Mouse (Mus musculus) common myeloid progenitor, adult 5-6 weeks (primary cell): ENCODE measurements around the gene Pds5a. TPM values are rescaled to one million over a fixed set of nuclear protein-coding genes. Genes with fewer than 3 reads are reported as not detected.
"Not testable (repeated sequence)": the region's sequence is repeated elsewhere in the genome, so short reads cannot be mapped to it uniquely, and the experiment has no call there.

Source experiments
- ATAC-seq: replicated peaks from 2 replicates; pipeline ENCODE4 v1.8.0; 2016; ENCODE audit warnings: low read depth, mild to moderate bottlenecking, moderate TSS enrichment, inconsistent platforms; ENCODE audit not compliant: poor library complexity, severe bottlenecking
- total RNA-seq: library from RNA; stranded (forward); fragments of 200-1000, 187-1606 nt; gene quantifications from 2 replicates; pipeline ENCODE4 v1.2.3, GENCODE M21; 2017

Pds5a gene
- total RNA-seq, 1 experiment from 2014 or later = 296 TPM

GRCm38 (mm10) chr5:65698759-65699136 lies 675 bp upstream of the Pds5a start:
- ATAC-seq = no peak

DNA sequence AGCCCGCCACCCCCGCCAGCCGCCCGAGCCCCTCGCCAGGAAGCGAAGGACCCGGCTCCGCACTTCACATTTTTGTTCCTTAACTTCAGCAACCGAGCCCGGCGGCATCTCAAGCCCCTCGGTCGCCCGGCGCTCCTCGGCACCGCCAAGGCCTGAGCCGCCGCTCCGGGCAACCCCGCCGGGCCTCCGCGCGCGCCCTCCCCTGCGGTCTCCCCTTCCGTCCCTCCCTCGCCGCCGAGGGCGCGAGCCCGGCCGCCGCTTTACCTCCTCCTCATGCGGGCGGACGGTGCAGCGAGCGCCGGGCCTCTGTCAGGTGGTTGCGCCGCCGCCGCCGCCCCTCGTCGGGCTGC lies 612 bp downstream of the Pds5a start:
- no peak; the same call in 1 of the 2 replicates for ATAC-seq

- peak; percentile 61 for ATAC-seq
Observed at GRCm38 (mm10) chr5:65696821-65697485, 1.1 kb downstream of the Pds5a start.

- ATAC-seq = not testable (repeated sequence)
Observed at GRCm38 (mm10) chr5:65694076-65694475, 4.0 kb downstream of the Pds5a start.

DNA sequence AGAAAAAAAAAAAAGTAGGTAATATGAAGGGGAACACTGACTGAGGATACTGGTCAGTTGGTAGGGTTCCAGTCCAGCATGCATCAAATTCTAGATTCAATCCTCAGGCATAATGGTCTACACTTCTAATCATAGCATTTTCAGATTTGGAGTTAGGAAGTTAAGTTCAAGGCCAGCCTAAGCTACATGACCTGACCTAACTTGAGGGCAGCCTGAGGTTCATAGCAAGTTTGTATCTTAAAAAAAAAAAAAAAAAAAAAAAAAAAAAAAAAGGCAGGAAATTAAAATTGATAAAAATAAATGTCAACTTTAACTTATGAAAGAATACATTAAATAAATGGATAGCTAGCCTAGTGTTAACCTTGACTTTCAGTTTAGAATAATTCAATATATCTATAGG lies 5.1 kb downstream of the Pds5a start:
- no peak for ATAC-seq

DNA sequence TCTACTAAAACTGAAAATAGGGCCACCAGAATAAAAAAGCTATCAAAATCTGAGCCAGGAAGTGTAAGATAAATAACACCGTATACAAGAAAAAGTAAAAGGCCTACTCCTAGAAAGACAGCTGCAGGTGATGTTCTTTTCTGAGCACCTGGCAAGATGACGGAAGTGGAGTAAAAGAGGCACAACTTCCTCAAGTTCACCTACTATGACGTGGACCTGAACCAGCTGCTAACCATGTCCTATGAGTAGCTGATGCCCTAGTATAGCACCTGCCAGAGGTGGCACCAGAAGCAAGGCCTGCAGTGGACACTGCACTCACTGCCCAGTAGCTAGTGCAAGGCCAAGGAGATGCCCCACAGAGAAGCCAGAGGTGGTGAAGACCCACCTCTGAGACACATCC lies 9.3 kb downstream of the Pds5a start:
- ATAC-seq = no peak

GRCm38 (mm10) chr5:65686806-65687205 lies 11.3 kb downstream of the Pds5a start:
- no peak for ATAC-seq

DNA sequence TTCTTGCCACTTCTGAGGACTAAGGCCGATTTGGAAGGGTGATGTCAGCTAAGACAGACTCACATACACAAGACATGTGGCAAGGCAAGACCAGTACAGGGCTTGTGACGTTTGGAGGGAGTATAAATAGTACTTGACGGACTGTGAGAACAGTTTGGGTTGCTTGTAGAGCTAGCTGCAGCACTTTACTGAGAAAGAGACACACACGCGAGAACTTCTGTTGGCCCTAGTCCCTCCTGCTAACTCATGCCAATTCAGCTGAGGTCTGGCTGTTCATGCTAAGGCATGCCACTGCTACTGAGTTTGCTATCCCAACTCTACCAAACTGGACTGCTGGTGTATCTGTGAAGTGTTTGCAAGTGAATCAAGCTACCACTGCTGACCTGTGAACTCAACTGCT lies 19.2 kb downstream of the Pds5a start:
- no peak for ATAC-seq

DNA sequence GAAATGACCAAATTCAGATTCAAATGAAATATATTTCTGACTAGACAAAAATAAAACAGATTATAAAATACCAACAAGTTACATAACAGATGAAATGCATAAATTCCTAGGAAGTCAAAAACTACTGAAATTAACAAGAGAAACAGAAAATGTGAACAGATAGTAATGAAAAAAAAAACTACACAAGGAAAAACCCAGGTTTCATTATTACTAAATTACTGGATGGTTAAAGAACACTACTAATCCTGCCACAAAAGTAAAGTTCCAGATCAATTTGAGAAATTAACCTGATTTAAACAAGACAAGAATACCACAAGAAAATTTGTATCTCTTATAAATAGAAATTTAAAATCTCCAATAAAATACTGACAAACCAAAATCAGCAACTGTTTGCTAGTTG lies 25.9 kb downstream of the Pds5a start:
- ATAC-seq = no peak

- ATAC-seq = no peak
Observed at GRCm38 (mm10) chr5:65667644-65668043, 30.4 kb downstream of the Pds5a start.

DNA sequence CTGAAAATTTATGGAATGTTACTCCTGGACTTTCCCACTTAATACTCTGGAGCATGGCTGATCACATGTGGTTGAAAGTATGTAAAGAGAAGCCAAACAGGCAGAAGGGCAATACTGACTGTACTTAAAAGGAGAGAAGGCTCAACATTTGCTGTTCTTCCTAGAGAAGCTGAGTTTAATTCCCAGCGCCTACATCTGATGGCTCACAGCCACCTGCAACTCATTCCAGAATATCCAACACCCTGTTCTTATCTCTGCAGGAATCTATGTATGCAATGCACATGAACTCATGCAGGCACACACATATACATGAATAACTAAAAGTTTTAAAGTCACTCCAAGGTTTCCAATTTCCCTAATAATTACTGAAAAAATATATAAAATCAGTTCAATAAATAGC lies 32.7 kb downstream of the Pds5a start:
- ATAC-seq = no peak

GRCm38 (mm10) chr5:65661958-65662357 lies 36.1 kb downstream of the Pds5a start:
- no peak for ATAC-seq

DNA sequence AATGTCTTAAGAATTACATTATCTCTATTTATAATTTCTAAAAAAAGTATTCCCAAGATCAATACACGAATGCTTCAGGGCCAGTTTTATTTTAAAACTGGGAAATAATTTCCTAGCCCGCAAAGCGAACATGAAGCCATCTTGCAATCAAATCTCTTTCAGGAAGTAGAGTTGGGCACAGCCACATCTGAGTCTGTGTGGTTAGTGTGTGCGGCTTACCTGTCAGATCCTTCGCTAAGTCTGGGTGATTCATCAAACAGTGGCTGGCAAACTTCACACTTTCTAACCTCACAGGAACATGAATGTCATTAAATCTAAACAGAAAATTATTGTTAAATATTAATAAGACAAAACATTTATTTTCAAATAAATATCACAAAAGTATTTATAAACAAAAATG lies 44.3 kb downstream of the Pds5a start:
- no peak for ATAC-seq

DNA sequence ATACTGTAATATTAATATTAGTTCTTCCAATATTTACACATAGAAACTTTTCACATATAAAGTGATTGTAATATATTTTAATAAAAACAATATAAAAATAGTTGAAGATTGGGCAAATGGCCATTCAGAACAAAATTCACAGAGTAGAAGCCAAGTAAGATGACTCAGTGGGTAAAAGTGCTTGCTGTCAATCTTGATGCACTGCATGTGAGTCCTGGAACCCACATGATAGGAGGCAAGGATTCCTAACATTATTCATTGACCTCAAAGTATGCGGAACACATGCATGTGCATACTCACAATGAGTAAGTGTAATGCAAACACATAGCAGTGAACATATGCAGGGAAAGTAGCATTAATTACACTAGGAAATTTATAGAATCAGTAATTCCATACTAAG lies 59.2 kb downstream of the Pds5a start:
- no peak for ATAC-seq

- no peak for ATAC-seq
Observed at GRCm38 (mm10) chr5:65624340-65624739, 73.7 kb downstream of the Pds5a start.

GRCm38 (mm10) chr5:65613152-65613924 lies 84.7 kb downstream of the Pds5a start:
- ATAC-seq = no peak

- no peak for ATAC-seq
Observed at GRCm38 (mm10) chr5:65610541-65610940, 87.5 kb downstream of the Pds5a start.

DNA sequence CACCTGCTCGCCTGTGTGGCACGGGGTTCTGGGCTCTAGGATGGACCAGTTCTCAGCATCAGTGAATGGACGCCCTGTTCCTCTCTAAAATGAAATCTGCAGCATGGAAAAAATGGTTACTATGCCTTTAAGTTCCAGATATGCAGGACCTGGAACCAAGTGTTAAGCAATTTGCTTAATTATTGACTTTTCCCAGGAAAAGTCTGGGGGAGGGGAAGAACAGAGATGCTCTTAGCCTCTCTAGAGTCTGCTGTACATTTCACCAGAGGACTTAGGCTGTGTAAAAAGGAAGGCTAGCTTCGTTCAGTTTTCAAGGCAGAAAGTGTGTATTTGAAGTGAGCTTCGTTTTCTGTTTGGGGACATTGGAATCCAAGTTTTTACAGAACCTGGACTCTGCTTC lies 88.3 kb downstream of the Pds5a start:
- ATAC-seq = no peak

GRCm38 (mm10) chr5:65606820-65607219 lies 91.3 kb downstream of the Pds5a start:
- no peak for ATAC-seq

- ATAC-seq = no peak
Observed at GRCm38 (mm10) chr5:65599681-65600080, 98.4 kb downstream of the Pds5a start.

- ATAC-seq = no peak
Observed at GRCm38 (mm10) chr5:65592421-65592820, 105.7 kb downstream of the Pds5a start.

- peak; percentile 78 for ATAC-seq
Observed at GRCm38 (mm10) chr5:65590199-65590598, 107.9 kb downstream of the Pds5a start.
